Mouse (Mus musculus): Measurements from ENCODE around the gene Arpc5.
"Not testable (repeated sequence)": the region's sequence is repeated elsewhere in the genome, so short reads cannot be mapped to it uniquely, and the experiment has no call there.

Gene Arpc5

DNA sequence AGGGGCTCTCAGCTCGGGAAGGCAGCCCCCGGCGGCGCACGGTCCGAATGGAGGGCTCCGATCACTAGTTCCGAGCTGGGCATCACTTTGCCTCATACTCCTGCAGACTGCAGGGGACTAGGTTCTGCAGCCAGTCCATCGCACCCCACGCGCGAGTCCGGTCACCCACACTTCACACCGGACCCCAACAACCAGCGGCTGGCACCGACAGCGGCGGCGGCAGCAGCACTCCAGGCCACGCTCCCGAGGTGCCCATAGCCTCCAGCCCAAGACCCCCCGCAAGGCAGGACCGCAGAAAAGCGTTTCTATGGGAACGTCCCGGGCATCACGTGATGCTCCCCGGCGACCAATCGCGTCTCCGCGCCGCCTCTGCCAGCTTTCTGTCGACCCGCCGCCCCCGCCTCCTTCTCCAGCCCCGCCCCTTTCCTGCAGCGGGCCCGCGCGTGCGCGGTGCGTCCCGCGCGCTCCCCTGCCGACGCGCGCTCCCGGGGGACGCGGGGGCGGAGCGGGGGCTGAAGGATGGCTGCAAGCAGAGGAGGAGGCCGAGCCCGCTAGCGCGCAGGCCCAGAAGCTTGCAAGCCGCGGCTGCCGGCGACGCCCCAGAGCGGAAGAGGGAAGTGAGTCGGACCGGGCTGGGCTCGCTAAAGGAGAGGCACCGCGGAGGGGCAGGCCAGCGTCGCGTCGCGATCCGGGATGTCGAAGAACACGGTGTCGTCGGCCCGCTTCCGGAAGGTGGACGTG lies at the start of gene Arpc5, which contains the start of gene Rgl1:
Gene Arpc5 (plus strand): TSS at position 511 of the 741 bp plus-strand sequence.
Gene Rgl1 (minus strand): TSS at position 320 of the 741 bp plus-strand sequence.
- DNase-seq: peak; percentile 97

- no peak for DNase-seq
These were observed 49.0 kb upstream of the Arpc5 start for GRCm38 (mm10) chr1:152717329-152717728.

DNA sequence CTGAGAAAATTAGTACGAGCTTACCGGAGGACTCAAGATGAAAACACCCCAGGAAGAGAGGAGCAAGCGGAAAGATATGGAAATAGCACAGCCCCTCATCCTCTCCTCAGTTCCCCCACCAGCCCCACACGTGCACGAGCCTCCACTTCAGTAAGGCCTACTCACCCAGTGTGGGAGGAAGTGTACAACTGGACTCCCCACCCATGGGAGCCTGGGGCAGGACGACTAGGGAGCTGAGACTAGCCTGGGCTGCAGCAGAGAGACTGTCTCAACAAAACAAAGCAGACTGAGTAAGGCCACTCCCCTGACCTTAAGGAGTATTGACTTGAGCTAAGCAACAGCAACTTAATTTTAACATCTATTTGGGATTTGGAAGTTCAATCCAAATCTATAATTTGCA lies 48.1 kb upstream of the Arpc5 start:
- DNase-seq: no peak

GRCm38 (mm10) chr1:152720969-152721368 lies 45.4 kb upstream of the Arpc5 start:
- no peak for DNase-seq

- no peak for DNase-seq
These were observed 44.7 kb upstream of the Arpc5 start for GRCm38 (mm10) chr1:152721535-152722198.

- DNase-seq: no peak
These were observed 42.1 kb upstream of the Arpc5 start for GRCm38 (mm10) chr1:152724286-152724685.

- no peak for DNase-seq
These were observed 40.2 kb upstream of the Arpc5 start for GRCm38 (mm10) chr1:152726095-152726494.

- DNase-seq: peak in 1 of 2 experiments; percentile 30
These were observed 38.6 kb upstream of the Arpc5 start for GRCm38 (mm10) chr1:152727604-152728236.

DNA sequence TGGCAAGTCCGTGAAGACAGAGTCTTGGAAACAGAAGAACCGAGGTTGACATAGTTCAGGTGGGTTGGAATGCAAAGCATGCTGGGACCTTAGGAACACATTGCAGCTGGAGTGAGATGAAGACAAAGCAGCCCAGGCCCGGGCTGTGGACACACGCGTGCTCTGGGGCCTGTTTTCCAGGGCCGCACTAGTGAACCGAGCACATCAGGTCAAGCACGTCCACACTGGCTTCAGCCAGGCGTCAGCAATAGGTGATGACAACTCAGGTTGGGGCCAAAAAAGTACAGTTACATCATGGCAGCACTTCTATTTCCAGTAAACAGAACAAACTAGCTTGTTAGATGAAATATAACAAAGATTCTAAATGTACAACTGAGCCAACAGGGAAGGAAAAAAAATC lies 27.5 kb upstream of the Arpc5 start:
- DNase-seq: no peak

DNA sequence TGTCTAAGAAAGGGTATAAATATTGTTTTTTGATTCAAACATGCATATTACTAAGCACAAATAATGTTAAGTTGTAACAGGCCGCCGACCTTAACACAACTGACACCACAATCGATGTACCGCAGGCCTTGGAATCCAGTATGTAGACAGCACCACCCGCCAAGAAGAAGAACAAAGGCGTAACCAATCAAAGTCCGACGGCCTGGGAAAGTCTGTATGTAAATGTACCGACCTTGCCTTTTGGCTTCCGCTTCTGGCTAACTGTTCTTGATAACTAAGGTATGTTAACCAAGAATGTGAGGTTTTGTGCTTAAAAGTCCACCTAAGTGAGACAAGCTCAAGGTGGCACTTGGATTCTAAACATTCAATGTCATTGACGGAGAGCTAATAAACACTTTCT lies 27.0 kb upstream of the Arpc5 start:
- DNase-seq: no peak

DNA sequence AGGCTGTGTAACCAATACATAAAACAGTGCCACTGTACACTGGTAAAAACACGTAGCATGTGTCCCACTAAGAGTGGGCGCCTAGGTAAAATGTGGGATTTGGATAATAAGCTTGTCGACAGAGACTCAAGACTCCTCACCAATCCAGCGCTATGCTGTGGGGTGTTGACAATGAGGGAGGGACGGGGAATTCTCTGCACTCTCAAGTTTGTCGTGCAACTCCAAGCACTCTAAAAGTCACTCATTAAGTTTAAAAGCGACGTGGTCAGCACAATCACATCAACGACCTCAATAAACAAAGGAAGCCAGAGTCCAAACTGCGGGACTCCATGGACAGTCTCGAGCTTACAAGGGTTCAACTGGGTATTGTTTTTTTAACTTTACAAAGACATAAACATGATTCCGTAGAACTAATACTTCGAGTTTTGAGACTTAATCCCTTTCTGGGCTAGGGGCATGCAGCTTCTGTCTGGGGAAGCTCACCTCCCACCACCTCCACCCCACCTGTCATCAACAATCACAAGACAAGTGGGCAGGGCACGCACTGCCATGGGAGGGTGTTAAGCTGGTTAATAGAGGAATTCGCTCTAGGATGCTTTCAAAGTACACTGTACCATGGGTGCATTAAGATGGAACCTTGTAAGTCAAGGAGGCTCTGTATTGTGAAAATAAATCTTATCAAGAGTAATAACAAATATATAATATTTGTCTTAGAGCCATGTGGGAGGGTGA lies 23.1 kb upstream of the Arpc5 start:
- DNase-seq: peak in 1 of 2 experiments; percentile 9

GRCm38 (mm10) chr1:152746426-152746825 lies 19.9 kb upstream of the Arpc5 start:
- peak; percentile 83 to 95 for DNase-seq

DNA sequence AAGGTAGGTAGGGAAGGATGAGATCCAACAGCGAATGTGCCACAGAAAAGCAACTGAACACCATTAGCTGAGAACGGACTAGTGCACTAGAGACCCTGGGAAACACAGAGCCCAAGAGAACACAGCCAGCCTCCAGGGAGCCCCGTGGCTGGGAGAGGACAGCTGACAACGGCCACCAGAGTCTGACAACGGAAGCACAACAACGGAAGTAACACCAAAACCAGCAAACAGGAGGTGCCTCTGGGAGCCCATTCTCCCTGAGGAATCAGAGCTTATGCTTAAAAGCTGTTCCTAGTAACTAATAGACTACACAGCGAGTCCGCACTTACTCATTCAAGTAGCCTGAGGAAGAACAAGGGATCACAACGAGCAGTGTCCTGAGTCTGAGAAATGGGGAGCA lies 17.1 kb upstream of the Arpc5 start:
- DNase-seq: no peak

- peak; percentile 25 to 42 for DNase-seq
These were observed 15.9 kb upstream of the Arpc5 start, which contains the start of gene Apobec4 for GRCm38 (mm10) chr1:152750312-152750965. TSS of gene Apobec4 (plus strand) at chr1:152750551.

- no peak for DNase-seq
These were observed 4.6 kb upstream of the Arpc5 start for GRCm38 (mm10) chr1:152761791-152762190.

DNA sequence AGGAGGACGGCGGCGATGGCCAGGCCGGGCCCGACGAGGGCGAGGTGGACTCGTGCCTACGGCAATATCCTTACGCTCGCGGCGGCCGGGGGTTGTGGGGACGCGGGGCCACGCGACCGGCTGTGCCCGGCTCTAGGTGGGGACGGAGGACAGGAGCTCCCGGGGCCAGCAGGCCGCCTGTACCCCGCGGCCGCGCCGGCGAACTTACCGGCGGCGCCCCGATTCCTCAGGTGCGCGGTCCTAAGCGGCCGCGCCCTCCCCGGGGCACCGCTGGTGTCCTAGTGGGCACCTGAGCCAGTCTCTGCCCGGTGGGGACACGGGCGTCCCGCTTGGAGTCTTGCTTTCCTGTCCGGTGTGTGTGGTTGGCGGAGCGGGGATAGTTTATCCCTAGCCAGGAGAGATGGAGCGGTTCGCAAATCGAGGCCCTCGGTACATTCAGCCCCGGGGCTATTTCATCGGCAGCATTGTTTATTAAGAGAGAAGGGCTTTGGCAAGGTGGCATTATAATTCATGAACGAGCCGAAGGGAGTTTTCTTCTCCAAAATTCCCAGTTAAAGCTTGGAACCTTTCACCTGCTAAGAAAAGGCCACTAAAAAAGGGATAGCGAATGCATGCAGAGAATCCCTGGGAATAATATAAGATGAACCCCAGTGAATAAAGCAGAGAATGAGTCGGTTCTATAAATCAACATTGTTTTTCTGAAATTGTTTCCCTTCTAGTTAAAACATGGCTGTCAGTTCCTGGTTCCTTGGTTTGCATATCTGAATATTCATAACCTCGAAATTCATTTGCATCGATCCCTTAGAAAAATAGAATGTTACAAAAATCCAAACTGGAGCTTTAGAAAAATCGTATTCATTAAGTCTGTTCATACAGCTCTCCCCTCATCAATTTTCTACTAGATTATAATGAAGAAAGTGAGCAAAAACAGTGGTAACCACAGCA lies 734 bp downstream of the Arpc5 start:
- peak in 1 of 2 experiments; percentile 48 for DNase-seq

DNA sequence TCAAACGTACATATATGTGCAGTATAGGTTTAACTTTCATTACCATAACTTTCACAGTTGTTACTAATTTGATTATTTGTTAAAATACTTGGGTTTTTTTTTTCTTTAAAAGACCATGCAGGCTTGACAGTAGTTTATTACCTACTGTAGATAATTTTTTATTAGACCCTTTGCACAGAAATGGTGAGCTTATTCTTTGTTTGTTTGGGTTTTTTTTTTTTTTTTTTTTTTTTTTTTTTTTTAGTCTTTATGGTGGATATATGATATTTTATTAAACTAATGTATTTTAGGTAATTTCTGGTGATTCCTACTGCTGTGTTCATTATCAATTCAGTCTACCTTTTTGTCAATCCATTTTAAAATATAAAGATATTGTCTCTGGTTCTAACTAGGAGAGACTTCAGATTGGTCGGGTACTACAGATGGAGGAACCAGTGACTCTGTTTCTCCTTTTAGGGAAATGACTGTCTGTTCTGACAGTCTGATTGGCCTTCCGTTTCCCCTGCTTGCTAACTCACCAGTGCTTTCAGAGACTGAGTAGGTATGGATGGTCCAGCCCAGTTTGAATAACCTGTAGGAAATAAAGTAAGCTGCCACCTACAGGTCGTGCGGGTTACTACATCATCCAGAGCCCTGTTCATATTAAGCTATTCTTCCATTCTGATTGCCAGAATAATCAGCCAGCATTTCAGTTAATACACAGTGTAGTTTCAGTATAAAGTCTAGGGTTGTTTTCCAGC lies 1.6 kb downstream of the Arpc5 start:
- DNase-seq: peak; percentile 88 to 92

GRCm38 (mm10) chr1:152771016-152771415 lies 4.7 kb downstream of the Arpc5 start:
- no peak for DNase-seq

- DNase-seq: not testable (repeated sequence)
These were observed 8.3 kb downstream of the Arpc5 start for GRCm38 (mm10) chr1:152774601-152775000.

DNA sequence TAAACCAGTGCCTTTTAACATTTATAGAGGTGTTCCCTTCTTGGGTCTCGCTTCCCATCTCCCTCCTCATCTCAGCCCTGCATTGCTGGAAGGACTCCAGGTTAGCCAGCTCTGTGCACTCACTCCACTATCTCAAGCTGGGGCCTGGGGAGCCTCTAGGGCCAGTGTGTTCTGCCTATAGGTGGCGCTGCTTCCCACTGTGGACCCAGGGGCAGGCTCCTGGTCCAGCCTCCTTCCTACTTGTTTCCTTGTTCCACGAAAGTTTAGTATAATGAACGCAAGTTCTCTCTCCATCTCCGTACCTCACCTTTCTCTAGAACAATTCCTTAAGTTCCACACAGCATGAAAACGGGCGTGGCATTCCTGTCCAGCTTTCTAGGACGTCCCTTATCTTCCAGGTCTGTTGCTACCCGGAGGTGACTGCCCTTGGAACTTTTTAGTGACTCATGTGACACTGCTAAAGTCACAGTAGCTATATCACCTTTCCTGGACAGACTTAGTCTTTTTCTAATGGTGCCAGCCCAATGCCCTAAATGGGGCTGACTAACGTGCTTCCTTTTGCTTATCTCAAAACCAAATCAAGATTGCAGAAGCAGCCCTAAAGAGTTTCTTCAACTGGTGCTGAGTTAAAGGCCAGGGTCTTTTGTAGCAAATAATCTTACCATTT lies 12.9 kb downstream of the Arpc5 start:
- peak; percentile 78 to 91 for DNase-seq
